Mouse (Mus musculus): ENCODE results near the gene Emilin2. TPM values are rescaled to one million over a fixed set of nuclear protein-coding genes. Genes with fewer than 3 reads are reported as not detected.

The Emilin2 gene
- total RNA-seq, 2 experiments from 2014 or later: 107 to 118 TPM

DNA sequence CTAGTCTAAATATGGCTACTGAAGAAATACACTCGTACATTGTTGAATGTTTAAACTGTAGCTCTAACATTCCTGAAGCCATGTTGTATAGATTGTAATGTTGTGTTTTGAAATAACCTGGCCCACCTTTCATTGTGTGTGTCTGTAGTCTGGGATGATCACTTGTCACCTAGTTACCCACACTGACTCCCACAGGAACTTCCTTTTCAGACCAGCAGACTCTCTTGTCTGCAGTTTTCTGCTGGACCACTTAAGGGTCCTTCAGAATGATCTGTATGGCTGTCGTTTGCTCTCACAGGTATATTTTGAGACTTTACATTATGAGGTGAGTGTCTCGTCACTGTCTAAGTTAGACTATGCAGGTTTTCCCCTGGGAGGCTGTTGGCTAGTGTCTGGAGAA, 101.8 kb downstream of the Emilin2 start:
- intact Hi-C loops (cut with DNase I): no loop called here
- no peak for DNase-seq

DNA sequence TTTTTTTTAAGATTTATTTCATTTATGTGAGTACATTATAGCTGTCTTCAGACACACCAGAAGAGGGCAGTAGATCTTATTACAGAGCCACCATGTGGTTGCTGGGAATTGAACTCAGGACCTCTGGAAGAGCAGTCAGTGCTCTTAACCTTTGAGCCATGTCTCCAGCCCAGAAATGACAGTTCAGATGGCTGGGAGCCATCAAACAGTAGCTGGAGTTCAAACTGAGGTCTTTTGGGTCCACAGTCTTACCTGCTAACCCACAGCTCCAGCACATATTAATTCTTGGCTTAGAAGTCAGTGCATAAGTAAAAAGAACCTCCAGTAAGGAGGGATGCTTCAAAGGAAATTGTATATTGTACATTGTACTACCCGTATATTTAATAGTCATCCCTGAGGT, 102.9 kb downstream of the Emilin2 start:
- intact Hi-C loops (cut with DNase I): no loop called here
- no peak for DNase-seq

DNA sequence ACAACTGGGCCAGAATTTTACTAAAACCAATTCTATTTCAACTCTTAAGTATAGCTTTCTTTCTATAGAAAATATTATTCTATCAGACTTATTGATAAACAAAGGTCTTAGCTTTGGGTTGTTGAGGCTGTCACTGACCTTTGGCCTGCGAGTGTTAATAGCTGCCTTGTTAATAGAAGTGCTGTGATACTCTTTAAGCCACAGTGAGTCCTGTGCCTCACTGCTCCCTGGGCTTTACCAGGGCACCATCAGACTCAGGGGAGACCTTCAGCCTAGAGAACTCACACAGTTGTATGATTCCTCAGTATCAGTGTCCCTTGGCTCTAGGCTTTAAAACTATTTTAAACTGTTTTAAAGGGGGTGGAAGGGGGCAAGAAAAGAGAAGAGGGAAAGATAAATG, 103.4 kb downstream of the Emilin2 start:
- DNase-seq: no peak
- intact Hi-C loops (cut with DNase I): no loop called here

DNA sequence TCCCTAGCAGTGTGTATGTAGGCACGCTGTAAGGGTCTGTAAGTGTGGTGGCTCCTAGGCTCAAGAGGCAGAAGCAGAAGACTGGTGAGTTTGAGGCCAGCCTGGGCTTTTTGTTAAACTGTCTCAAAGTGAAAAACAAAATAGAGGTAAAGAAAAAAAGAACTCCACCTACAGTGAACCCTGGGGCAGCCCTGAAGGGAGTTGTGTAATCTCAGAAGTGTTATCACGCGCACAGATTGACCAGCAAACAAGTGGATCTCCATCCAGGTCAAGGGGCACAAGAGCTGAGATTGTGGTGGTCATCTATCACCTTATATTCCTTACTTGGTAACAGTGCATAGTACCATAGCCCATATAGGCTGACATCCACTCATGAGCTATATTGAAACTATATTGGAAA, 104.5 kb downstream of the Emilin2 start:
- no peak for DNase-seq
- intact Hi-C loops (cut with DNase I): no loop called here

DNA sequence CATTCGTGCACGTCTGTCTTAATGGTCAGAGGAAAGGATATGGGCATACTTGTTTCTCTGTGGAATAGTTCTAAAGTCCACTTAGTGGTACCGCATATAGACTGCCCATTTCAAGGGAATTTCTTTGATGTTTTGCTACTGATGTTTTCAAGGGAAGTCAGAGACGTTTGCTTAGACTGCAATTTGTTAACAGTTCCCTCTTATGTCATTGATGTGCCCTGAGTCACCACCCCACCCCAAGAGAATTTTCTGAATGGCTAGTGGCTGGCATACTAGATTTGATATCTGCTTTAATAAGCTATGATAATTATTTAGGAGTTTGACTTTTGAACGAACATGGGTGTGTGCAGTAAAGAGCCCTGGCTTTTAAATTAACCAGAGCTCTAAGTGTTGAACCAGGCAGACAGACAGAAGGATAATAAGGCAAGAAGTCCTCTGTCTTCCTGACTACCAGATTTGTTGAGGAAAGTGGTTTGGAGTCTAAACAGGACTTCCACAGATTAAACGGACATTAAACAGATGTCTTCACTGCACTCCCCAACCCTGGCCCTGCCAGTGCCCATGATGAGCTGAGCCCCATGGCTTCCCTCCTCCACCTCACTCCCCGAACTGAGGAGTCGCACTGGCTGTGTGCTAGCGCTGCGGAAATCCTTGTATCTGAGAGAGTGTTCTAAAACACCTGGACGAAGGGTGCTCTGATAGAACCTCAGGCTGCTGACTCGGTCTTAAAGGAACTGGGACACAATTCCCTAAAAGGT, 105.5 kb downstream of the Emilin2 start:
- no peak for DNase-seq
- intact Hi-C loops (cut with DNase I): no loop called here

DNA sequence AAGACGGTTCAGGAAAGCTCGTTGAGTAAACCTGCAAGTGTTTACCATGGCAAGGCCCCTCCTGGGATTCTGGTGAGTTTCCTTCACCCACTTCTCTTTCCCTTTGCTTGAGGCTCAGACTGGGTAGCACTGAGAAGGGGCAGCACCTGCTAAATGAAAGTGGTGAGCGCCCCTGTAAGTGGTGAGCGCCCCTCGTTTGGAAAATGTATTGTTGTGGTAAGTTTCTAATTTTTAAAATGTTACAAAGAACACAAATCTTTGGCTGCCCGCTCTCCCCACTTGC, 107.0 kb downstream of the Emilin2 start:
- intact Hi-C loops (cut with DNase I): no loop called here
- DNase-seq: no peak

DNA sequence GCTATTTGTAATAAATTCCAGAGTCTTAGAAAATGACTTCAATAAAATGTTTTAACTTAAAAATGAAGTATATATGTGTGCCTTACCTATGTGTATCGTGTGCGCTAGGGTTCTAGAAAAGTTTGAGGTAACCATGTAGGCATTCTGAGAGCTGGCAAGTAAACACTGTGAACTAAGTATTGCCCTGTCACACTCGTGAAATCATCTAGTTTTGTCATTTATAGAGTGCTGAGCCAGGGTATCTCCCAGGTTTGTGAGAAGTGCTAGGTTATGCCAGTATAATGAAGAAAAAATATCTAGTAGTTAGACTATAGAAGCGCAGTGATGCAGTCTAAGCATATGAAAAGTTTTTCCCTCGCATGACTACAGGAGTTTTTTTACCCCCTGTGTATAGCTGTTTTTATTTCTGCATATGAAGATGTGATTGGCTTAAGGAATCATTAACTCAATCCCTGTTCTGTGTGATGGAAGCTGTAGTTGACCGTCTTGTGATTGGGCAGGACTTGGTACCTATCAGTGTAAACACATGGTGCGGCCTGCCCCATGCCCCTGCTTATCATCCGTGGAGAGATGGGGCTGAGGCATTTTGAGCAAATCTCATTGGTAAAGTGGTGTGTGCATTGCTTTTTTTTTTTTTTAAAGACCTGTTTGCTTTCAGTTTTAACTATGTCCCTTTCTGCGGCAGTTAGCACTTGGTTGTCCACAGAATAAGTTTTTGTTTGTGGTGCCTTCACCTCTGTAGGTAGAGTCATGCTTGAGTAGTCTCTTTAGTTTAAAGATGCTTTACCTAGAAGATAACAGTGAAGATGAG, 107.6 kb downstream of the Emilin2 start:
- intact Hi-C loops (cut with DNase I): no loop called here
- DNase-seq: no peak

Other genes starting within 250 kb of the Emilin2 start
- 10 to 100 TPM; 11.0 to 11.4 TPM for gene Lpin2, start 129.4 kb downstream of the Emilin2 start, total RNA-seq (2021)
- 1 to 10 TPM in 1 of 2 experiments, under 1 TPM in 1; 0.88 to 1.6 TPM for gene Gm4707, start 147.9 kb upstream of the Emilin2 start, total RNA-seq (2021)
- 10 to 100 TPM; 22.0 to 29.0 TPM for gene Smchd1, start 163.4 kb upstream of the Emilin2 start, total RNA-seq (2021)
- 1 to 10 TPM; 2.4 to 4.1 TPM for gene Ndc80, start 214.9 kb upstream of the Emilin2 start, total RNA-seq (2021)
- not detected for gene Spdya, start 240.1 kb upstream of the Emilin2 start, total RNA-seq (2021)